Mouse (Mus musculus) liver, embryonic 14.5 days (tissue): ENCODE measurements around the gene Nek3.

Experiments
- CTCF ChIP-seq: IDR thresholded peaks from 2 replicates; pipeline ENCODE4 v1.5.1; 2016; ENCODE audit warnings: antibody characterized with exemption, low read depth, control low read depth
- EP300 ChIP-seq: IDR thresholded peaks from 2 replicates; pipeline ENCODE4 v1.6.1; 2016; ENCODE audit warnings: antibody characterized with exemption, low read depth

GRCm38 (mm10) chr8:22132062-22132461 is 34.2 kb downstream of the Nek3 start:
- TF ChIP-seq CTCF = no peak
- TF ChIP-seq EP300 = no peak
